Mouse (Mus musculus): Measurements from ENCODE around the gene Olfr1302.

Olfr1302 gene

DNA sequence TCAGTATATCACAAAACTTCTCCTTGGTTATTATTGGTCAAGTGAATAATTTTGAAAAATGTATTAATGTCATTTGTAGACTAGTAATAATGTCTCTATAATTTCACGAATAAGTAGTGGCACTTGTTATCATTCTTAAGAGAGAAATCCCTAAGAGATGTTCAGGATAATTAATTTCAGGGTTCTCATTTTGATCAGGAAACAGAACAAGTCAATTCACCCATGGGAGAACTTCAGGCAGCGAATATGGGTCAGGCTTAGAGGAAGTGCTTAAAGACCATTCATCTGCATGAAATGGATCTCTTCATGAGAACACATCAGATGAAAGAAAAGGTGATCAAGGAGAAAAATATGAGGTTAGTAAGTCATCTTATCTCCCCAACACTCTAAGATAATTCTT lies at the start of gene Olfr1302:
Gene Olfr1302 (plus strand): TSS at position 301 of the 400 bp plus-strand sequence.
- no peak for DNase-seq (ENCODE audit: low read depth, low spot score)

DNA sequence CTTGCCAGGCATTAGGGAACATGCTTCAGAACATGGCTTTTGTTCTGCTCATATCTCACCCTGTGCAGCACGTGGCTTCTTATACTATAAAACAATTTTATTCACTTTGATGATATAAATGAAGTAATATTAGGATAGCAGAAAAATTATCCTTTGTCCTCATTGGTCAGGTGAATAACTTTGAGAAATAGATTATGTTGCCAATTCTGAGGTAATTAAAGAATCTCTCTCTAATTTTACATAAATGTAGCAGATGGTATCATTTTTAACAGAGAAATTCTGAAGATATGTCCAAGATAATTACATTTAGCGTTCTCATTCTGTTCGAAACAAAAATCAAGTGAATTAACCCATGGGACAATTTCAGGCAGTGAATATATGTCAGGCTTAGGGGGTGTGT lies 26.5 kb upstream of the Olfr1302 start, which contains the start of gene Olfr1301:
Gene Olfr1301 (plus strand): TSS at position 301 of the 400 bp plus-strand sequence.
- DNase-seq (ENCODE audit: low read depth, low spot score), result no peak

DNA sequence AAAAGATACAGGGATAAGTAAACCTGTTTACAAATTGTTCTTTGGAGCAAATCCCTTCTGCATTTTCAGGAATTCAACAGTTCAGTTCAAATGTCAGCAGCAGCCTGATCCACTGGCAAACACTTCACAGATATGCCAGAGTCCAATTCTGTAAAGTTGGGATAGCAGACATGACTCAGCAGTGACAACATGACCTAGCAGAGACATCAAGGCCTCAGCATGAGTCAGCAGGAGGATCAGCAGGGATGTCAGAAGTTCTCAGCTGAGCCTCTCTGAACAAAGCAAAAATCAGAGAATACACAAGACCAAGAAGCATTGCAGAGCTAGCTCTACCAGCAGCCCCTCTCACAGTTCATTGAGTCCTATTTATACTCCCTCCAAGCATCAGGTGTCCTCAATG lies 35.7 kb downstream of the Olfr1302 start:
- DNase-seq (ENCODE audit: low read depth, low spot score), result peak; percentile 0

DNA sequence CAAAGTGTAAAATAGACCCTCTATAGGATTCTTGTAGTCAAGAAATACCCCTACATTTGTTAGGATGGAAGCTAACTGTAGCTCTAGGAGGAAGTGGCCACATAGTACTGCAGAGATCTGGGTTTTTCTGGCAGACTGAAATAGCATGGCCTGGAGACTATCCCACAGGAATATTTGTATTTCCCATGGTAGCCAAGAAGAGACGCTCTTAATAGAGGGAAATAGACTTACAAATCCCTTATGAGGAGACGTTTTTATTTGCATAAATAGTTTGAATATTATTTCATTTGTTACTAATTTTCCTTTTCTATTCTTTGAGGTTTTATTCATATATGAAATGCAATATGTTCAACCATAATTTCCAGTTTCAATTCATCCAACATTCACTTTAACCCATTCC lies 43.0 kb downstream of the Olfr1302 start, which contains the start of gene Olfr1303:
Gene Olfr1303 (minus strand): TSS at position 101 of the 400 bp plus-strand sequence.
- no peak for DNase-seq (ENCODE audit: low read depth, low spot score)

Data from brain, adult 2 months (tissue).